Mouse (Mus musculus) hindbrain, embryonic 10.5 days (tissue): ENCODE measurements around the gene Dcdc2b. TPM values are rescaled to one million over a fixed set of nuclear protein-coding genes. Genes with fewer than 3 reads are reported as not detected.
A peak's percentile ranks its signal among the peaks of the same experiment; 100 is the strongest.

Source experiments
- DNase-seq: peaks from one replicate; pipeline ENCODE4 v3.0.0-alpha.2; 2017; ENCODE audit warnings: low spot score
- H3K27ac ChIP-seq: fragments of 300-500 bp; sonication (generic); 2 replicates; pipeline ENCODE4 v1.5.1; 2016; ENCODE audit warnings: mild to moderate bottlenecking, moderate library complexity
- H3K27me3 ChIP-seq: fragments of 300-500 bp; sonication (generic); 2 replicates; pipeline ENCODE4 v1.6.1; 2016; ENCODE audit warnings: mild to moderate bottlenecking; ENCODE audit not compliant: poor library complexity, insufficient read depth, severe bottlenecking
- H3K36me3 ChIP-seq: fragments of 300-500 bp; sonication (generic); 2 replicates; pipeline ENCODE4 v1.6.1; 2016; ENCODE audit warnings: mild to moderate bottlenecking, moderate library complexity
- H3K4me1 ChIP-seq: fragments of 300-500 bp; sonication (generic); replicated peaks from 2 replicates; pipeline ENCODE4 v1.6.1; 2016; ENCODE audit warnings: mild to moderate bottlenecking
- H3K4me3 ChIP-seq: fragments of 300-500 bp; sonication (generic); 2 replicates; pipeline ENCODE4 v1.5.1; 2016; ENCODE audit warnings: mild to moderate bottlenecking, moderate library complexity
- H3K9me3 ChIP-seq: fragments of 300-500 bp; sonication (generic); 2 replicates; pipeline ENCODE4 v1.6.1; 2016; ENCODE audit warnings: mild to moderate bottlenecking, moderate library complexity
- WGBS: fragments of 180-500 bp; shearing (Covaris S2); methylation state at CpG from one replicate; pipeline ENCODE4 v1.1.7; 2016; 5-methylcytosine and 5-hydroxymethylcytosine counted together
- polyA plus RNA-seq: library from polyadenylated mRNA; unstranded; fragments of >200 nt; fragmentation: Nextera tagmentation; extraction: Ambion mirVana; gene quantifications from 2 replicates; pipeline ENCODE4 v1.2.1, GENCODE M21; 2016

Dcdc2b gene
- polyA plus RNA-seq, result 0.90 and 1.3 TPM in 2 replicates

DNA sequence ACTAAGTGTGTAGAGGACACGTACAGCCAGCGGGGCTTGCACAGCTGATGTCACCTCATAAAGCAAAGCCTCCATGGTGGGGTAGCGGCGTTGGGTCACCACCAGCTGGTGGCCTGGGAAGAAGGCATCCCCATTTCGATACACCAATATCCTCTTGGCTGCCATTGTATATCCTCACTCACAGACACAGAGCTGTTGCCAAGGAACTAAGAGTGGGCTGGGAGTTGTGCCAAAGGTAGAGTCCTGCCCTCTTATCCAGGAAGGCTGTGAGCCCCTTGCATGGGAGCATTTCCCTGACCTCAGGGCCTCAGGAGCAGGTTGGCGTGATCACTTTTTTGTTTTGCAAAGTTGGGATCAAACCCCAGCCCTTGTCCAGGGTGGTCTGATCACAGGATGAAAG lies at the start of gene Dcdc2b:
Gene Dcdc2b (minus strand): TSS at position 165 of the 400 bp plus-strand sequence.
- Histone ChIP-seq H3K9me3 (no peaks in the 10 kb centered on the region), H3K4me3 (no peak within 1 kb of the TSS), H3K27me3 (no peaks in the 10 kb centered on the region), H3K4me1 (peaks cover 14% of the 10 kb centered on the region), H3K36me3 (peaks cover 34% of the 10 kb centered on the region), H3K27ac (no peak within 1 kb of the TSS)
- DNase-seq, result no peak
- 90% methylated on average over 6 of the region's 6 CpGs for WGBS

DNA sequence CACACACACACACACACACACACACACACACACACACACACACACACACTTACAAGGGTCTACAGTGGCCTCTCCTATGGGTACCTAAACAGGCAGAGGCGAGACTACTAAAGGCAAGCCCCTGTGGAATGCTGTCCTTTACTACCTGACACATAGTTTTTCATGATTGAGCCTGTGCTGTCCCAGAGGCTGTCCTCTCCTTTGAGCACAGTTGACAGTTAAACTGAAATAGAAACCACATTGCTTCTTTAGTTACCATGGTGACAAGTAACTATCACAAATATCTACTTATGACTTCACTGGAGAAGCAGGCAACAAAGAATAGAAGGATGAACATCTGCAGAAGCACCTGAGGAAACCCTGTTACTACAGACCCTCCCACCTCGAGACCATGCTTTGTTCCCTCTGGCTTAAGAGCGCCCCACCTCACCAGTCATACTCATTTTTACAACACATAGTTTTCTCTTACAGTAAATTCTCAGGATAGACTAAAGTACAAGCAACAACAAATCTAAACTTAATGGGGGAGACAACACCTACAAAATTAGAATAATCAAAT lies 48.3 kb upstream of the Dcdc2b start:
- H3K4me1 ChIP-seq, result no peaks in the 10 kb centered on the region
- H3K27me3 ChIP-seq, result no peaks in the 10 kb centered on the region
- no peaks in the 10 kb centered on the region for H3K9me3 ChIP-seq
- H3K27ac ChIP-seq, result no peak overlapping the region
- H3K36me3 ChIP-seq, result peaks cover 78% of the 10 kb centered on the region
- 88% methylated on average over 3 of the region's 3 CpGs for WGBS
- no peak for DNase-seq
- no peak overlapping the region for H3K4me3 ChIP-seq

DNA sequence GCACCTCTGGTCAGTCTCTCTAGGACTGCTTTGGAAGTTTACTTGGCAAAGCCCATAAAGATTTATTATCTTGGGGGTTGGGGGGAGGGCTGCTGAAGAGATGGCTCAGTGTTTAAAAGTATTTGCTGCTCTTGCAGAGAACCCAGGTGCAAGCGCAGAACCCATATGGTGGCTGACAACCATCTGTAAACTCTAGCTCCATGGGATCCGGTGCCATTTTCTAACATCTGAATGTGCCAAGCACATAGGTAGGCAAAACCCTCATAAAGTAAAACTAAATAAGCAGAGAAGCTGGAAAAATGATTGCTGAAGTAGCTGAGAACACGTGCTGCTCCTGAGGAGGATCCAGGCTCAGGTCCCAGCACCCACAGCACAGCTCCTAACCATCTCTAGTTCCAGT lies 47.5 kb upstream of the Dcdc2b start:
- H3K27me3 ChIP-seq, result no peaks in the 10 kb centered on the region
- H3K36me3 ChIP-seq, result peaks cover 78% of the 10 kb centered on the region
- WGBS, result 98% methylated on average over 3 of the region's 3 CpGs
- no peak overlapping the region for H3K4me3 ChIP-seq
- H3K9me3 ChIP-seq, result no peaks in the 10 kb centered on the region
- H3K4me1 ChIP-seq, result no peaks in the 10 kb centered on the region
- DNase-seq, result no peak
- no peak overlapping the region for H3K27ac ChIP-seq

DNA sequence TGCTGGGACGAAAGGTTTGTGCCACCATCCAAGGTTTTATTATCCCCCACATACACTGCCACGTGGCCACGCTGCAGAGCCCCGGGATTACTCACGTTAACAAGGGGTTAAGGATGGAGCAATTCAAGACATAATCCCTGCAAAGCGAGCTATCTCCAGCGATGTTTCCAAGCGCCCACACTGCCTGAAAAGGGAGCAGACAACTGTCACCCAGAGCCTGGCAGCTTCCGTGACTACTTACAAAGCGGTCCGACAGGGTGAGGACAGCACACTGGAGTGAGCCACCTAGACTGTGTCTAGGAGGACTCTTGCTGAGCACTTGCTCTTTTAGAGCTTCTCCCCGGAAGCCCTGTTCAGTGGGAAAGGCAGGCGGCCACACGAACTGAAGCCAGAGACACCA lies 40.7 kb upstream of the Dcdc2b start:
- no peak for DNase-seq
- H3K4me1 ChIP-seq, result no peaks in the 10 kb centered on the region
- no peaks in the 10 kb centered on the region for H3K9me3 ChIP-seq
- H3K4me3 ChIP-seq, result no peak overlapping the region
- peaks cover 98% of the 10 kb centered on the region for H3K36me3 ChIP-seq
- no peak overlapping the region for H3K27ac ChIP-seq
- H3K27me3 ChIP-seq, result no peaks in the 10 kb centered on the region
- WGBS, result 93% methylated on average over 14 of the region's 14 CpGs

DNA sequence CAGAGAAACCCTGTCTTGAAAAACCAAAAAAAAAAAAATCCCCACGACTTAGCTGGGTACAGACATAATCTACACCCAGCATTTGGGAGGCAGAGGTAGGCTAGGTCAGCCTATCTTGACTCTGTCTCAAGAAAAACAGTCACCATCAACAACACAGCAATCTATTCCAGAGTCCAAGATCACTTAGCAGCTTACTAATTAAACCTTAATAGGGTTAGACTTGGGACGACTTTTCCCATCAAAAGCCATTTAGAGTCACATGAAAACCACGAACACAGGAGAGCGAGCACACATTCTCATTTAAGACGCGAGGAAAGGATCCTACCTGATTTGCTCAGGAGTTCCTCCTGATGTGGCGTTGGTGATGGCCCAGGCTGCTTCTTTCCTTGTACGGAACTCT lies 36.3 kb upstream of the Dcdc2b start:
- Histone ChIP-seq H3K4me1 (no peaks in the 10 kb centered on the region), H3K9me3 (no peaks in the 10 kb centered on the region), H3K27ac (no peak overlapping the region), H3K4me3 (no peak overlapping the region), H3K27me3 (no peaks in the 10 kb centered on the region), H3K36me3 (peaks cover 98% of the 10 kb centered on the region)
- WGBS, result 95% methylated on average over 8 of the region's 8 CpGs
- DNase-seq, result no peak

DNA sequence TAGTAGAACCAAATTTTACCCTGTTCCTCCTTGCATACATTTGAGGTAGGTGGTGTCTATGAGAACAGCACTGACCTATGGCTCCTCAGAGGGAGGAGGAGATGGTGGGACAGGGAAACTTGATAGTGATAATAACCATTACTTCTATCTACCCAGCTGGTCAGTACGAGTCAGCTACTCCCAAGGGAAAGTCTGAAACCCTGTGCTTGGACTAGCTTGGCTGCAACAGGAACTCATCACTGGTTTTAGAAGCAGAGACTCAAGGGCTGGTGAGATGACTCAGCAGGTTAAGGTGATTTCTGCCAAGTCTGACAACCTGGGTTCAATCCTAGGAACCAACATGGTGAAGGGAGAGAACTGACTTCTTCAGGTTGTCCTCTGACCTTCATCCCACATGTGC lies 34.6 kb upstream of the Dcdc2b start:
- Histone ChIP-seq H3K9me3 (no peaks in the 10 kb centered on the region), H3K27me3 (no peaks in the 10 kb centered on the region), H3K4me1 (no peaks in the 10 kb centered on the region), H3K36me3 (peaks cover 94% of the 10 kb centered on the region), H3K27ac (no peak overlapping the region), H3K4me3 (no peak overlapping the region)
- no peak for DNase-seq
- WGBS, result 89% methylated on average over 1 of the region's 1 CpGs

DNA sequence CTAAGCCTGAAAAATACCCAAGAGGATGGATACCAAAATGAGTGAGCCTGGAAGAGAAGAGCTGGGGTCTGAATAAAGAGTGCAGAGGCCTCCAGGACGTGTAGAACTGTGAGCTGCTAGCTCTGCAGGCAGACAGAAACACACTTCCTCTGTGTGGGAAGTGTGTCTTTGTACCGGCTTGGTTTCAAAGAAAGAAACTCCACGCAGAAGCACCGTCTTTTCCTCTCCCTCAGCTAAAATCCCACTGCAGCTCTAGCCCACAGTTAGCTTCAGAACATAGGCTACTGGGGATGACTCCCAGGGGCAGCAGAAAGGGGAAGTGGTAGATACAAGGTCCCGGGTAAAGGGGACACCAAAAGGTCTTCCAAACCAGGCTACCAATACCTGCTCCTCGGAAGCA lies 31.1 kb upstream of the Dcdc2b start:
- Histone ChIP-seq H3K27me3 (no peaks in the 10 kb centered on the region), H3K4me1 (peaks cover 9% of the 10 kb centered on the region), H3K36me3 (peaks cover 61% of the 10 kb centered on the region), H3K4me3 (no peak overlapping the region), H3K9me3 (no peaks in the 10 kb centered on the region), H3K27ac (no peak overlapping the region)
- no peak for DNase-seq
- 93% methylated on average over 6 of the region's 6 CpGs for WGBS

DNA sequence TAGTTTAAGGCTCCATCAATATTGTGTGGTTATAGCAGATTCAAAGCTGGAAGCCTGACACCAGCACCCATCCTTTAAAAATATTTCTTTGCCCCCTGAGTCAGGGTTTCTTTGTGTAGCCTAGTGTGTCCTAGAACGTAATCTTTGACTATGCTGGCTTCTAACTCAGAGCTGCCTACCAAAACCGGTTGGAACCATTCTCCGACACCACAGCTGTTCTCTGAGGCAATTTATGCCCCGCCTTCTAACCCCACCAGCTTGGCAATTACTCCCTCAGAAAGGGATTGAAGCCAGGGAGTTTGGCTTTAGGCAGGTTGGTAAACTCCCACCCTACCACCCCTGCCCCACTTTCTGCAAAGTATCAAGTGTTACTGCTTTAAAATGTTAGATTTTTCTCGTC lies 27.7 kb upstream of the Dcdc2b start:
- H3K4me1 ChIP-seq, result peaks cover 30% of the 10 kb centered on the region
- peaks cover 55% of the 10 kb centered on the region for H3K36me3 ChIP-seq
- no peak for DNase-seq
- H3K27ac ChIP-seq, result peak overlapping the region; percentile 40; the same call in 1 of the 2 replicates
- peak overlapping the region; percentile 70; the same call in 1 of the 2 replicates for H3K4me3 ChIP-seq
- H3K27me3 ChIP-seq, result no peaks in the 10 kb centered on the region
- H3K9me3 ChIP-seq, result no peaks in the 10 kb centered on the region
- WGBS, result 64% methylated on average over 5 of the region's 5 CpGs

DNA sequence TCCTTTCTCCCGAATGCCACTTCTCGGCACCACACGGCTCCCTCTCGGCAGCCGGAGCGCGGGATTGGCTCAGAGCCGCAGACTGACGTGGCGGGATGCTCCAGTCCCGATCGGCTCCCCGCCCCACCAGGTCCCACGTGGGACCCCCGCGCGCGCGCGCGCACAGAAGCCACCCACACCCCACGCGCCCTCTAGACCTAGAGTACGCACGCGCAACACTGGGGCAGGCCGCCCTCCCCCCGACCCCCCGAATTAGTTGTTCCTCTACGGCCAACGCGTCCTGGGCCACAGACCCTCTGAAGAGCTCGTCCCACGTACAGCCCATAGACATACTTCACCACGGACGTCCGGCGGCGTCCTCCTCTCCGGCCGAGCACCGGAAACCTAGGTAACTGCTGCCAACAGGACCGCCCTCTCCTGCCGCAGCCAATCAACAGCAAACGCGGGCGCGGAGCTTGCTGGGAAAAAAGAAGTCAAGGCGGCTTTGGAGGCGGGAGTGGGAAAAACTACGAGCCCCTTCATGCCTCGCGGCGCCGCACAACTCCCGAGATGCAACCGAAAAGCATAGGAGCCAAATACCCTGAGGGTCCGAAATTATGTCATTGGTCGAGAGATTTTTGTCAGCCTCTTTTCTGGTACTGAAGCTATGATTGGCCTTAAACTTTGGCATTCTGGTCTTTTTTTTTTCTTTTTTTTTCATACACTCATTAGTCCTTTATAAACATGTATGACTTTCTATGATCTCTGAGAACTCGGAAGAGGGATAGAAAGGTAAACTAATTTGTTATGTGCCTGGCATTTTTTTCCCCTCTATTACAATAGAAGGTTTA lies 26.8 kb upstream of the Dcdc2b start, which contains the start of gene Txlna:
Gene Txlna (minus strand): TSS at position 428 of the 830 bp plus-strand sequence.
- DNase-seq, result peak; percentile 98
- Histone ChIP-seq H3K27ac (peak within 1 kb of the TSS; percentile 94), H3K9me3 (no peaks in the 10 kb centered on the region), H3K4me3 (peak within 1 kb of the TSS; percentile 70), H3K4me1 (peaks cover 30% of the 10 kb centered on the region), H3K27me3 (no peaks in the 10 kb centered on the region), H3K36me3 (peaks cover 55% of the 10 kb centered on the region)
- WGBS, result under 1% methylated on average over 60 of the region's 60 CpGs

DNA sequence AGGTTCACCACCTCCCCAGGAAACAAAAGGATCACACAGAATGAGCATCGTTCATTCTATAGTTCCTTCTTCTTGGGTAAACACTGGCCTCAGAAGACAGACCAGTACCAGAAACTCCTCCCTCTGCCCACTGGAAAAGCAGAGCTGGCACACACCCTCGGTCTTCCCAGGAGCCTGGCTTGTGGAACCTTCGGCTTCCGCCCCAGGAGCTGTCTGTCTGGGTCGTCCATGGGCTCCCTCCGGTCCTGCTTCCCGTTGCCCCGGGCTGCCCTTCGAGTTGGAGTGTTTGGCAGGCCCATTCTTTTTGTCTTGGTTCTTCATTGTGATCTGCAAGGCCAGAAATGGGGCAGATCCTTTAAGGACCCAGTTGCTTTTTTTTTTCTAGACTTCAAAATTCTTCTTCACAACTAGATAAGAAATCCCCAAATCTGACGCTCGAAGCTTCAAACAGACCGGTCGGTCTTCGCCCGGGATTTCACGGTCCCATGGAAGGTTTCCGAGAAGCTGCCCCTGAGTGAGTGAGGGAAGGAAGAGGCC lies 26.1 kb upstream of the Dcdc2b start:
- WGBS, result 10% methylated on average over 17 of the region's 17 CpGs
- H3K36me3 ChIP-seq, result peaks cover 55% of the 10 kb centered on the region
- DNase-seq, result peak; percentile 25

DNA sequence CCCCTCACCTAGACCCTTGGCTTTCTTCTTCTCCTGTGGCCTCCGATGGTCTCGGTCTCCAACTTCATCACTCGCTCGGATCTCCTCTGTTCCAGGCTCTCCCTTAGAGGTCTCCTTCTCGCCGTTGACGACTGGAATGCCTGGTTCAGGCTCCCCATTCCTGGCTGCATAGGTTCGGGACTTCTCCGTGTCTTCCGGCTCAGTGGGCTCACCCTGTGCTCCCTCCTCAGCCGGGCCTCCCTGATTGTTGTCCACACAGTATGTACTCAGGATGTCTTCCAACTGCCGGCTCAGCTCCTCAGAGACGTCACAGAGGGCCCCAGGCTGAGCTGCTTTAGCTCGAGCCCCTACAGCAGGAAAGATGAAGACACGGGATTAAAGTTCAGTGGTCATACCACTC lies 25.2 kb upstream of the Dcdc2b start:
- Histone ChIP-seq H3K4me3 (peak overlapping the region; percentile 70), H3K4me1 (peaks cover 30% of the 10 kb centered on the region), H3K27me3 (no peaks in the 10 kb centered on the region), H3K9me3 (no peaks in the 10 kb centered on the region), H3K27ac (0 out of 2 replicates have a peak overlapping the region, but pooled peaks have one; percentile 94), H3K36me3 (peaks cover 55% of the 10 kb centered on the region)
- no peak for DNase-seq
- 89% methylated on average over 15 of the region's 15 CpGs for WGBS

More for the DNA sequence above, 26.1 kb upstream of the Dcdc2b start:
- Histone ChIP-seq H3K27me3 (no peaks in the 10 kb centered on the region), H3K9me3 (no peaks in the 10 kb centered on the region), H3K4me1 (peaks cover 30% of the 10 kb centered on the region), H3K4me3 (peak overlapping the region; percentile 70), H3K27ac (peak overlapping the region; percentile 94)

DNA sequence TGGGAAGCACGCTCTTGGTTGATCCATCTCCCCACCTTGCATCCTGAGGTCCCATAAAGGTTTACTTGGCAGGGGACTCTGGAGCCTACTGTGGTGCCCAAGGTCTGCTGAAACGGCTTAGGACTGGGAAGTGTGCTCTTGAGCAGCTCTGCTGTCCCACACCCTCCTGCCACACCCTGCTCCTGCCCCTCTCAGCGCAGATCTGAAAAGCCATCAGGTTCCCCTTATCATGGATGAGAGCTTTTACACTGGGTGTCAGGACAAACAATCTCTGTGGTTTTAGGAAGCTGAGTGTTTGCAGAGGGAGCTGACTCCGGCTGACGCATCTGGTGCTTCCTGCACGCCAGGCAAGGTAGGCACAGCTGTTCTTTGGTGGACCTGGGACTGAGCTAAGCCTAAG lies 19.8 kb upstream of the Dcdc2b start:
- Histone ChIP-seq H3K27me3 (no peaks in the 10 kb centered on the region), H3K4me3 (no peak overlapping the region), H3K27ac (no peak overlapping the region), H3K36me3 (peaks cover 99% of the 10 kb centered on the region), H3K9me3 (no peaks in the 10 kb centered on the region), H3K4me1 (peaks cover 8% of the 10 kb centered on the region)
- WGBS, result 94% methylated on average over 6 of the region's 6 CpGs
- no peak for DNase-seq

DNA sequence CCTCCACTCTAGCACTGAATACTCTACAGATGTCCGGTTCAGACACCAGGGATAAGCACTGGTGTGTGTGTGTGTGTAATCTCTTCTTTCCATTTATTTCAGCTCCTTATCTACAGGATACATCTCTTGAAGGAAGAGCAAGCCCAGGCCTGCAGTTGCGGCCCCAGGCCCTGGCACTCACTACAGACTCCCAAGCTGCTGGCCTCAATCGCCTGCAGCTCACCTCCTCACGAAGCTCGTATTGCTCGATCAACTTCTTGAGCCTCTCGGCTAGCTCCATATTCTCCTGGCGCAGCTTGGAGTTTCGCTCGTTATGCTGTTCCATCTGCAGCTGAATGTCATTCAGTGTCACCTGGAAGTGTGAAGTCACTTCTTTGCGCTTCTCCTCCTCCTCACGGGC lies 17.8 kb upstream of the Dcdc2b start:
- H3K36me3 ChIP-seq, result peaks cover 100% of the 10 kb centered on the region
- H3K4me3 ChIP-seq, result no peak overlapping the region
- no peaks in the 10 kb centered on the region for H3K27me3 ChIP-seq
- H3K4me1 ChIP-seq, result no peaks in the 10 kb centered on the region
- H3K9me3 ChIP-seq, result no peaks in the 10 kb centered on the region
- no peak overlapping the region for H3K27ac ChIP-seq
- WGBS, result 93% methylated on average over 12 of the region's 12 CpGs
- DNase-seq, result no peak
